Mouse (Mus musculus) cerebellum, adult 9-10 months (tissue): ENCODE measurements around the gene Ranbp2.
"Not testable (repeated sequence)": the region's sequence is repeated elsewhere in the genome, so short reads cannot be mapped to it uniquely, and the experiment has no call there.

ENCODE experiments used
- DNase-seq: peaks from one replicate; pipeline ENCODE4 v3.0.0; 2022

Gene Ranbp2

DNA sequence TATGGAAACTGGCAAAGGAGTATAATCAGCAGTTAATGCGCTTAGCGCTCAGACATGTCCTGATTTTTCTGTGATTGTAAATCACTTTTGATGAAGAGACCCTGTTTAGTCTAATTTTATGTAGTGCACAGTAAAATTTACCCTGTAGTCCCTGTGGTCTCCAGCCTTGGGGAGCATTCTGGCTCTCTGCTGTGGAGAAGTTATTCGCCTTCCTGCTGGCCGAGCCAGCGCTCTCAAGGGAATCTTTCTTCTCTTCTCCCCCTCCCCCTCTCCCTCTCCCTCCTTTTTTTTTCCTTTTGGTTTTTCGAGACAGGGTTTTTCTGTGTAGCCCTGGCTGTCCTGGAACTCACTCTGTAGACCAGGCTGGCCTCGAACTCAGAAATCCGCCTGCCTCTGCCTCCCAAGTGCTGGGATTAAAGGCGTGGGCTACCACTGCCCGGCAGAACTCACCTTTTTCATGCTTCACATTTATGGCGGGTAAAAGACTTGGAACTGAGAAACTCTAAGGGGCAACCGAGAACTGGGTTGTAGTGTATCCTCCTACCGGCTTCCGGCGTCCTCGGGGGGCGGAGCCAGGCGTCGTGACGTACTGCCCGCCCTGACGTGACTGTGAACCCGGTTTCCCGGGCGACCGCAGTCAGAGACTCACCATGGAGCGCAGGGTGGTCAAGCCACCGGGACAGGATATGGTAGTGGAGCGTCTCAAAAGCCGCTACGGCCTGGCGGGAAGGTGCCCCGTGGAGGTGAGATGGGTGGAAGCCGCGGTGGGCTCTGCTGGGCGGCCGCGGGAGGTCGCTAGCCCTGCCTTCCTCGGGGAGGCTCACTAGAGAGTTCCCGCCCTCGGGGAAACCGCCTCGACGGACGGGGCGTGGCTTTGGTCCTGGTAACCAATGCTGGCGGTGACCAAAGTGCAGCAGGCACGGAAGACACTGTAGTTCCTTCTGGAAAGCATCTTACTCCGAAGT, 50.9 kb downstream of the Ranbp2 start, which contains the start of gene Ccdc138:
Gene Ccdc138, plus strand, starts transcription at position 629 of the 965 bp plus-strand sequence.
- DNase-seq, result peak; percentile 82

DNA sequence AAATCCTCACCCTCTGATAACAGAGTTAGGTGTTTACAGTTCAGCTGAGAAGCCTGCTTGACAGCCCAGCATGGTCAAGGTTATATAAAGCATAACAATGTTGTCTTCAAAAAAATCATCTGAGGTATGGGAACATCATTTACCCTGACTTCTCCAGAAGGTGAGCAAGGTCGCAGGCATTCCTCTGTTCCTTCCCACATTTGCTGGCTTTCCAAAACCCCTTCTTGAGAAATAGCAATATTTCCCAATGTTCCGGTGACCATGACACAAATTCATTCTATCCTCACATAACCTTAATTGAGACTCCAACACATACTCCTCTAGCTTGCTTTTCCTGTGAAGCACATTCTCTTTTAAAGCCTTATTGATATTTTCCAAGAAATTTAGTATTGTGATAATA, 51.8 kb downstream of the Ranbp2 start:
- no peak for DNase-seq

DNA sequence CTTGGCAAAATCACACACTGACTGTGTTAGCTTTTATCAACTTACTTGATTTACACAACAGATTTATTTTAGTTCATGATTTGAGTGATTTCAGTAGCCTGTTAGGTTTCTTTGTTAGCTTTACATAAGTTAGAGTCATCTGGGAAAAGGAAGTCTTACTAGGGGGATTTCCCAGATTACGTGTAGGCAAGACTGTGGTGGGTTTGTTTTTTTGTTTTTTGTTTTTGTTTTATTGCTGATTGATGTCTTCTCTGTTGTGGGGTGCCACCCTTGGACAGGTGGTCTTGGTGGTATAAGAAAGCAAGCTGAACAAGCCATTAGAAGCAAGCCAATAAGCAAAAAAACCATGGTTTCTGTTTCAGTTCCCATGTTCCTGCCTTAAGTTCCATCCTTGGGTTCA, 82.6 kb downstream of the Ranbp2 start:
- no peak for DNase-seq

DNA sequence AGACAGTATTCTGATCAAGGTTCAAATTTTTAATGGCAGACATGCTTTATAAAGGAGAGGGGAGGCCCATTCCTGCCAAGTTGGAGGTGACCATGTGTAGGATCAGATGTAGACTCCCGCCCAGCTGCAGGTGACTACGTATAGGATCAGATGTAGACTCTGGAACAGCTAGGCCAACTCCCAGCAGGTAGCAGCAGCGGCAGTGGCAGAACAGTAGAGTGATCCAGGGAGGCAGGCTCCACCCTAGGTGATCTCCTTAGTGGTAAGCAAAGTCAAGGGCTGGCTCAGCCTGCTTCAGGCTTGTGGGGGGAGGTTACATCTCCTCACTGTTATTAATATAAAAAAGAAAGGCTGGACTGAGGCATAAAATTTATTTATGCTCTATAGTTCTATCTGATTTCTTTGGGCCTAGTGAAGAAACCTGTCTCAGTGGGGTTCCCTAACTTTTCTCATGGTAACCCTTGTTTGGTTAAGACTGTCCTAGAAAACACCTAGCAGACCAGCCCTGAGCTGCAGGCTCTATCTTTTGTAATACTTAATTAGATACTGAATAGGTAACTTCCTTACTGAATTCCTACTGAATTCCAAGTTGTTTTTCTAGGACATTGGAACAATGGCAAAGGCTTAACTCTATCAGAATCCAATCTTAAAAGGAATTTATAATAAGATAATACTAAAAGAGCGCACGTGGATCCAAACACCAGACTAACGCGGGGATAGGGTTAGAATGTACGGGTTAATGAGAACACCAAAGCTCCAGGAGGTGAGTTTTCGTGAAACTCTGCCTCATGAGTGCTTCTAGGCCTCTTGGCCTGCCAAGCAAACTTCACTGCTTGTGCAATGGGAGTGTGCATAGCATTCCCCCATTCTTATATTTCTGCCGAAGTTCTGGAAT, 84.4 kb downstream of the Ranbp2 start:
- no peak for DNase-seq

DNA sequence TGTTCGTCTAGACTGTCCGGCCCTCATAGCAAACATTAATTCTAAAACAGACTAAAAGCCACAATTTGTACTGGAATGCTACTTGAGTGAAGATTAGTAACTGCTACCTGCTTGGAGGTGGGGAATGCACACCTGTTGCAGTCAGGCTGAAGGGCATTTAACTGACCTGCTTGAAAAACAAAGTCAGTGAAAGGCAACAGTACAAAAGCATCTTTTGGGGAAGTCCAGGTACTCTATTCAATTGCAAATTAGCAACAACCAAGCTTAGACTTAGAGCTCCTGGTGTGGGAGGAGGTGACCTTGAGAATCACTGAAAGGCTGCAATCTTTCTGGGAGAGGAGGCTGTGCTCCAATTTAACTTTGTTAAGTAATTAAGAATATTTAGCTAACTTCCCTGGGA, 85.5 kb downstream of the Ranbp2 start:
- DNase-seq, result no peak

DNA sequence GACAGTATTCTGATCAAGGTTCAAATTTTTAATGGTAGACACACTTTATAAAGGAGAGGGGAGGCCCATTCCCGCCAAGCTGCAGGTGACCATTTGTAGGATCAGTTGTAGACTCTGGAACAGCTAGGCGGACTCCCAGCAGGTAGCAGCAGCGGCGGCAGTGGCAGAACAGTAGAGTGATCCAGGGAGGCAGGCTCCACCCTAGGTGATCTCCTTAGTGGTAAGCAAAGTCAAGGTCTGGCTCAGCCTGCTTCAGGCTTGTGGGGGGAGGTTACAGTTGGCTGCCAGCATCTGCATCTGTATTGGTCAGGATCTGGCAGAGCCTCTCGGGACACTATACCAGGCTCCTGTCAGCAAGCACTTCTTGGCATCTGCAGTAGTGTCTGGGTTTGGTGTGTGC, 89.6 kb downstream of the Ranbp2 start:
- not testable (repeated sequence) for DNase-seq

DNA sequence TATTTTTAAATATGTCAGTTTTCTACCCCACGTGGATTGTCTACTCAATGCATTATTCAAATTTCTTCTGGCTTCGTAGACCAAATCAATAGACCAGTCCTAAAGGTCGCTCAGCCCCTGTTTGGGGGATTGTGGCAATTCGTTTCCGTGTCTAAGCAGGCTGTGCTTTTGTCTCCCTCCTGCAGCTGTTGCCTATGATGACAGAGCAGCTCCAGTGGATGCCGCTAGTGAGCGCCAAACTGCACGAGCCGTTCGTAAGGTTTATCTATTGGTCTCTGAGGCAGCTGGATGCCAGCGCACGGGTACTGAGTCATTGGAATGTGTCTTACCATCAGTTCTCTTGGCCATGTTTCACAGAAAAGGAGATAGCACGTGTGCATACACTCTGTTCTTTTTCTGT, 93.9 kb downstream of the Ranbp2 start:
- DNase-seq, result no peak
